Mouse (Mus musculus) ovary, adult 18-20 months (tissue): ENCODE measurements at regions not wholly inside any gene's neighbourhood (a gene's known extent, or its start where the extent isn't known, plus 50 kb on each side); places are given as distances from the start of the nearest gene placed in this dataset.
"Not testable (repeated sequence)": the region's sequence is repeated elsewhere in the genome, so short reads cannot be mapped to it uniquely, and the experiment has no call there.

Source experiments
- DNase-seq: peaks from one replicate; pipeline ENCODE4 v3.0.0; 2022; ENCODE audit warnings: low spot score, mixed read lengths

- no peak for DNase-seq
Measured at GRCm38 (mm10) chr17:82909189-82909588, 305.9 kb upstream of the Pkdcc start.

GRCm38 (mm10) chr17:82922986-82923385, 292.1 kb upstream of the Pkdcc start:
- not testable (repeated sequence) for DNase-seq

GRCm38 (mm10) chr17:82925751-82926150, 289.3 kb upstream of the Pkdcc start:
- no peak for DNase-seq

GRCm38 (mm10) chr17:82927681-82928080, 287.4 kb upstream of the Pkdcc start:
- DNase-seq = peak; percentile 6

- DNase-seq = no peak
Measured at GRCm38 (mm10) chr17:82929511-82929910, 285.6 kb upstream of the Pkdcc start.

GRCm38 (mm10) chr17:82930738-82931137, 284.4 kb upstream of the Pkdcc start:
- DNase-seq = no peak

GRCm38 (mm10) chr17:82931476-82931875, 283.6 kb upstream of the Pkdcc start:
- no peak for DNase-seq

- DNase-seq = no peak
Measured at GRCm38 (mm10) chr17:82936836-82937235, 278.3 kb upstream of the Pkdcc start.

GRCm38 (mm10) chr17:82946083-82946482, 269.0 kb upstream of the Pkdcc start:
- DNase-seq = no peak

- DNase-seq = no peak
Measured at GRCm38 (mm10) chr17:82949794-82950193, 265.3 kb upstream of the Pkdcc start.

GRCm38 (mm10) chr17:82950268-82950667, 264.8 kb upstream of the Pkdcc start:
- DNase-seq = no peak

- no peak for DNase-seq
Measured at GRCm38 (mm10) chr17:82957409-82957808, 257.7 kb upstream of the Pkdcc start.

GRCm38 (mm10) chr17:82963374-82963773, 251.7 kb upstream of the Pkdcc start:
- DNase-seq = no peak

GRCm38 (mm10) chr17:82999710-83000109, 215.4 kb upstream of the Pkdcc start:
- DNase-seq = no peak

GRCm38 (mm10) chr17:83000411-83000810, 214.7 kb upstream of the Pkdcc start:
- no peak for DNase-seq

GRCm38 (mm10) chr17:83001567-83001966, 213.5 kb upstream of the Pkdcc start:
- DNase-seq = no peak

- DNase-seq = no peak
Measured at GRCm38 (mm10) chr17:83010845-83011244, 204.2 kb upstream of the Pkdcc start.

- no peak for DNase-seq
Measured at GRCm38 (mm10) chr17:83015656-83016055, 199.4 kb upstream of the Pkdcc start.

GRCm38 (mm10) chr17:83016936-83017335, 198.2 kb upstream of the Pkdcc start:
- DNase-seq = no peak

- DNase-seq = no peak
Measured at GRCm38 (mm10) chr17:83019267-83019666, 195.8 kb upstream of the Pkdcc start.

GRCm38 (mm10) chr17:83020576-83020975, 194.5 kb upstream of the Pkdcc start:
- DNase-seq = peak; percentile 52

- DNase-seq = peak; percentile 50
Measured at GRCm38 (mm10) chr17:83025340-83025816, 189.7 kb upstream of the Pkdcc start.

GRCm38 (mm10) chr17:83034914-83035573, 180.0 kb upstream of the Pkdcc start:
- no peak for DNase-seq

- DNase-seq = no peak
Measured at GRCm38 (mm10) chr17:83035574-83035918, 179.5 kb upstream of the Pkdcc start.
